Mouse (Mus musculus) adrenal gland, adult 8-10 months (tissue): ENCODE data around the gene Suco. TPM values are rescaled to one million over a fixed set of nuclear protein-coding genes. Genes with fewer than 3 reads are reported as not detected.

Source experiments
- DNase-seq: peaks from one replicate; pipeline ENCODE4 v3.0.0; 2022
- total RNA-seq, 4 experiments: library from RNA; stranded (reverse); gene quantifications; 2 replicates each; pipeline ENCODE4 v1.2.4; 2022

The Suco gene
- total RNA-seq, 4 experiments from 2014 or later: 40.4 to 50.9 (median 45.5) TPM

GRCm38 (mm10) chr1:161894126-161894525, 17.6 kb upstream of the Suco start:
- no peak for DNase-seq

GRCm38 (mm10) chr1:161888823-161889222, 12.3 kb upstream of the Suco start:
- DNase-seq: no peak

- no peak for DNase-seq
Observed at GRCm38 (mm10) chr1:161887679-161888260, 11.3 kb upstream of the Suco start.

GRCm38 (mm10) chr1:161885762-161886161, 9.3 kb upstream of the Suco start:
- DNase-seq: no peak

GRCm38 (mm10) chr1:161877580-161878142, 1.2 kb upstream of the Suco start:
- DNase-seq: peak; percentile 2

- peak; percentile 55 for DNase-seq
Observed at GRCm38 (mm10) chr1:161875706-161876552, 553 bp downstream of the Suco start.

GRCm38 (mm10) chr1:161869422-161869821, 7.1 kb downstream of the Suco start:
- DNase-seq: no peak

- DNase-seq: no peak
Observed at GRCm38 (mm10) chr1:161868413-161868812, 8.1 kb downstream of the Suco start.

GRCm38 (mm10) chr1:161863742-161864141, 12.7 kb downstream of the Suco start:
- DNase-seq: no peak

GRCm38 (mm10) chr1:161859248-161859647, 17.2 kb downstream of the Suco start:
- no peak for DNase-seq

- DNase-seq: no peak
Observed at GRCm38 (mm10) chr1:161826677-161827076, 49.8 kb downstream of the Suco start.

- no peak for DNase-seq
Observed at GRCm38 (mm10) chr1:161809428-161809827, 67.1 kb downstream of the Suco start.

- no peak for DNase-seq
Observed at GRCm38 (mm10) chr1:161808980-161809379, 67.5 kb downstream of the Suco start.

- DNase-seq: peak; percentile 23
Observed at GRCm38 (mm10) chr1:161804541-161804971, 71.9 kb downstream of the Suco start.

GRCm38 (mm10) chr1:161801321-161801720, 75.2 kb downstream of the Suco start:
- DNase-seq: no peak

GRCm38 (mm10) chr1:161800256-161800655, 76.2 kb downstream of the Suco start:
- DNase-seq: no peak

GRCm38 (mm10) chr1:161799791-161800190, 76.7 kb downstream of the Suco start:
- DNase-seq: no peak

GRCm38 (mm10) chr1:161798866-161799265, 77.6 kb downstream of the Suco start:
- DNase-seq: no peak

GRCm38 (mm10) chr1:161794447-161795211, 81.9 kb downstream of the Suco start:
- no peak for DNase-seq

- no peak for DNase-seq
Observed at GRCm38 (mm10) chr1:161793321-161793720, 83.2 kb downstream of the Suco start.

- no peak for DNase-seq
Observed at GRCm38 (mm10) chr1:161792687-161792969, 83.9 kb downstream of the Suco start.

- no peak for DNase-seq
Observed at GRCm38 (mm10) chr1:161791854-161792686, 84.4 kb downstream of the Suco start.
